Mouse (Mus musculus) liver, postnatal 0 days (tissue): ENCODE data around the gene Agl.
"Not testable (repeated sequence)": the region's sequence is repeated elsewhere in the genome, so short reads cannot be mapped to it uniquely, and the experiment has no call there.

Experiments
- CTCF ChIP-seq: sonication (generic); IDR thresholded peaks from 2 replicates; pipeline ENCODE4 v1.5.1; 2016; ENCODE audit warnings: antibody characterized with exemption, low read depth
- EP300 ChIP-seq: IDR thresholded peaks from 2 replicates; pipeline ENCODE4 v1.6.1; 2016; ENCODE audit warnings: antibody characterized with exemption, low read depth, mild to moderate bottlenecking

GRCm38 (mm10) chr3:116810351-116810750 is 2.4 kb upstream of the Agl start:
- TF ChIP-seq CTCF, EP300: not testable (repeated sequence)
